Mouse (Mus musculus) limb, embryonic 14.5 days (tissue): ENCODE measurements around the gene Thsd4. TPM values are rescaled to one million over a fixed set of nuclear protein-coding genes. Genes with fewer than 3 reads are reported as not detected.

ENCODE experiments used
- ATAC-seq: fragments of 200-750 bp; cut with Nextera tagmentation; 2 replicates; pipeline ENCODE4 v1.8.0; 2017; ENCODE audit warnings: low read depth, moderate number of reproducible peaks, moderate TSS enrichment; ENCODE audit not compliant: low FRiP score
- DNase-seq: peaks from one replicate; pipeline ENCODE4 v3.0.0-alpha.2; 2015; ENCODE audit warnings: low spot score
- H3K27ac ChIP-seq: fragments of 300-500 bp; sonication (generic); replicated peaks from 2 replicates; pipeline ENCODE4 v1.5.1; 2014; ENCODE audit warnings: low read depth, mild to moderate bottlenecking, low read length, moderate library complexity, mixed read lengths
- H3K27me3 ChIP-seq: fragments of 300-500 bp; sonication (generic); 2 replicates; pipeline ENCODE4 v1.6.1; 2014; ENCODE audit warnings: low read length, mixed read lengths; ENCODE audit not compliant: control insufficient read depth, insufficient read depth
- H3K36me3 ChIP-seq: fragments of 300-500 bp; sonication (generic); 2 replicates; pipeline ENCODE4 v1.6.1; 2014; ENCODE audit warnings: mild to moderate bottlenecking, low read length, moderate library complexity, mixed read lengths; ENCODE audit not compliant: control insufficient read depth, insufficient read depth
- H3K4me1 ChIP-seq: fragments of 300-500 bp; sonication (generic); 2 replicates; pipeline ENCODE4 v1.6.1; 2014; ENCODE audit warnings: antibody characterized with exemption, low read length, mixed read lengths; ENCODE audit not compliant: control insufficient read depth, insufficient read depth
- H3K4me2 ChIP-seq: fragments of 300-500 bp; sonication (generic); replicated peaks from 2 replicates; pipeline ENCODE4 v1.6.1; 2014; ENCODE audit warnings: low read depth, mild to moderate bottlenecking, low read length, moderate library complexity; ENCODE audit not compliant: severe bottlenecking
- H3K4me3 ChIP-seq: fragments of 300-500 bp; sonication (generic); replicated peaks from 2 replicates; pipeline ENCODE4 v1.5.1; 2014; ENCODE audit warnings: low read length
- H3K9ac ChIP-seq: fragments of 300-500 bp; sonication (generic); 2 replicates; pipeline ENCODE4 v1.6.1; 2014; ENCODE audit warnings: mild to moderate bottlenecking, low read depth, low read length, moderate library complexity; ENCODE audit not compliant: severe bottlenecking
- H3K9me3 ChIP-seq: fragments of 300-500 bp; sonication (generic); 2 replicates; pipeline ENCODE4 v1.6.1; 2016; ENCODE audit warnings: low read length; ENCODE audit not compliant: control insufficient read depth
- POLR2A ChIP-seq: fragments of 200-500 bp; IDR thresholded peaks from 2 replicates; pipeline ENCODE4 v1.8.0; 2012; ENCODE audit warnings: inconsistent platforms, mild to moderate bottlenecking, moderate library complexity, borderline replicate concordance; ENCODE audit not compliant: insufficient read depth, insufficient read length; ENCODE audit errors: extremely low read depth
- WGBS: fragments of 180-500 bp; shearing (Covaris S2); extraction: QIAGEN DNeasy Blood & Tissue Kit; methylation state at CpG from one replicate; pipeline ENCODE4 v1.1.7; 2014; 5-methylcytosine and 5-hydroxymethylcytosine counted together
- polyA plus RNA-seq, 2 experiments: library from polyadenylated mRNA; depleted of rRNA in 1 of 2; stranded (reverse) in 1 of 2; unstranded in 1 of 2; fragments of >200 nt; fragmentation: Nextera tagmentation in 1 of 2; extraction: Ambion mirVana in 1 of 2; gene quantifications; 2 replicates each; pipeline versions ENCODE4 v1.2.1 to v1.2.3; 2012 to 2014

The Thsd4 gene
- polyA plus RNA-seq, 2 experiments, result 30.8 to 31.2 TPM

DNA sequence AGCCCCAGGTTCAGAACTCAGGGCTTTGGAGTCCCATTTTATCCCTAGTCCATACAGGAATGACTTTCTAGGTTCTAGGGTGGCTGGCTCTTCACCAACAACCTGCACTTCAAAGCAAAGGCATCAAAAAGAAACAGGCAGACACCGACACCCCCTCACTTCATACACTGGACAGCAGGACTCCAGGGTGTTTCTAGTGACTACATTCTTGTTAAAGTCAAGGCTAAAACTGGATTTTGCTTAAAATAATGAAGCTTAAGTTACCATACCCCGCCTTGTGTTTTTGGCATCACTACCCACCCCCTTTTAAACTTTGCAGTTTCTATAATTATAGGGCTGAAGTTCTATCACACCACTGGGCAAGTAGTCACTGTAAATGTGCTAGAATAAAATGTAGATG, 225.6 kb downstream of the Thsd4 start:
- Histone ChIP-seq H3K27ac (no peak overlapping the region), H3K9me3 (peaks cover 10% of the 10 kb centered on the region), H3K4me1 (peaks cover 4% of the 10 kb centered on the region; the same call in 1 of the 2 replicates), H3K4me3 (no peak overlapping the region), H3K9ac (no peak overlapping the region), H3K27me3 (no peaks in the 10 kb centered on the region), H3K4me2 (no peak overlapping the region), H3K36me3 (peaks cover 4% of the 10 kb centered on the region; the same call in 1 of the 2 replicates)
- no peak for DNase-seq
- no peak for ATAC-seq
- 66% methylated on average over 2 of the region's 2 CpGs for WGBS
- no peak for TF ChIP-seq POLR2A

GRCm38 (mm10) chr9:60295199-60295598, 226.6 kb downstream of the Thsd4 start:
- peaks cover 4% of the 10 kb centered on the region; the same call in 1 of the 2 replicates for H3K36me3 ChIP-seq
- no peak for DNase-seq
- no peak overlapping the region for H3K4me2 ChIP-seq
- H3K4me3 ChIP-seq, result no peak overlapping the region
- no peak overlapping the region for H3K27ac ChIP-seq
- no peaks in the 10 kb centered on the region for H3K27me3 ChIP-seq
- H3K9ac ChIP-seq, result no peak overlapping the region
- ATAC-seq, result no peak
- H3K4me1 ChIP-seq, result peaks cover 12% of the 10 kb centered on the region
- 49% methylated on average over 6 of the region's 6 CpGs for WGBS
- 0 out of 2 replicates have a peak, but pooled peaks cover 3% of the 10 kb centered on the region for H3K9me3 ChIP-seq
- no peak for TF ChIP-seq POLR2A

- ATAC-seq, result 0 out of 2 replicates have a peak, but pooled peaks have one; percentile 14
These were observed 228.7 kb downstream of the Thsd4 start for GRCm38 (mm10) chr9:60293129-60293528.

DNA sequence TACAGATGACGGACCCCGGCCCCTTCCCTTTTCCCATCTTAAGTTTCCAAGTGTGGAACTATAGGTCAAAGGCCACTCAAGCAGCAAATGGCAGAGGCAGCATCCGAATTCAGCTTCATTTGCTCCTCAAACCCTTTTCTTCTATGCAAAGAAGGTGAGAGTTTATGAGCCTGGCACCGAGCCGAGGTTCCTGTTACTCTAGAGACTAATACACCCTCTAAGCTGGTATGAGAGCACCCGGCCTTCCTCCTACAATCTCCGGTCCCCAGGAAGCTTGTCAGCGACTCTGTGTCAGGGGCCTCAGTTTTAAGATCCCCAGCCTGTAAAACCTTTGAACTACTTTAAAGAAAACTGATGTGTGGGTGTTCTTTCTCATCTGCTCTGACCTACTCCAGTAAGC, 231.1 kb downstream of the Thsd4 start:
- Histone ChIP-seq H3K4me3 (no peak overlapping the region), H3K36me3 (no peaks in the 10 kb centered on the region), H3K4me2 (no peak overlapping the region), H3K27me3 (no peaks in the 10 kb centered on the region), H3K4me1 (peaks cover 12% of the 10 kb centered on the region), H3K9me3 (no peaks in the 10 kb centered on the region), H3K27ac (no peak overlapping the region), H3K9ac (no peak overlapping the region)
- ATAC-seq, result no peak
- no peak for TF ChIP-seq POLR2A
- WGBS, result 34% methylated on average over 8 of the region's 8 CpGs
- no peak for DNase-seq

More at GRCm38 (mm10) chr9:60293129-60293528, 228.7 kb downstream of the Thsd4 start:
- DNase-seq, result no peak
- no peak overlapping the region for H3K27ac ChIP-seq
- no peaks in the 10 kb centered on the region for H3K27me3 ChIP-seq
- no peaks in the 10 kb centered on the region for H3K9me3 ChIP-seq
- 54% methylated on average over 6 of the region's 6 CpGs for WGBS
- H3K4me2 ChIP-seq, result no peak overlapping the region
- no peak overlapping the region for H3K4me3 ChIP-seq
- peaks cover 12% of the 10 kb centered on the region for H3K4me1 ChIP-seq
- no peak for TF ChIP-seq POLR2A
- H3K36me3 ChIP-seq, result no peaks in the 10 kb centered on the region
- H3K9ac ChIP-seq, result no peak overlapping the region

GRCm38 (mm10) chr9:60288789-60289188, 233.1 kb downstream of the Thsd4 start:
- H3K9ac ChIP-seq, result no peak overlapping the region
- peak; percentile 63 for DNase-seq
- TF ChIP-seq POLR2A, result no peak
- peak; percentile 73 for ATAC-seq
- no peaks in the 10 kb centered on the region for H3K36me3 ChIP-seq
- peaks cover 12% of the 10 kb centered on the region for H3K4me1 ChIP-seq
- H3K27ac ChIP-seq, result no peak overlapping the region
- no peaks in the 10 kb centered on the region for H3K27me3 ChIP-seq
- no peaks in the 10 kb centered on the region for H3K9me3 ChIP-seq
- no peak overlapping the region for H3K4me3 ChIP-seq
- WGBS, result 48% methylated on average over 12 of the region's 12 CpGs
- H3K4me2 ChIP-seq, result no peak overlapping the region

- Histone ChIP-seq H3K9ac (no peak overlapping the region), H3K4me1 (peaks cover 13% of the 10 kb centered on the region), H3K9me3 (no peaks in the 10 kb centered on the region), H3K36me3 (no peaks in the 10 kb centered on the region), H3K4me2 (no peak overlapping the region), H3K4me3 (no peak overlapping the region), H3K27me3 (no peaks in the 10 kb centered on the region), H3K27ac (no peak overlapping the region)
- no peak for ATAC-seq
- TF ChIP-seq POLR2A, result no peak
- no peak for DNase-seq
- WGBS, result 88% methylated on average over 3 of the region's 3 CpGs
These were observed 235.5 kb downstream of the Thsd4 start for GRCm38 (mm10) chr9:60286390-60286789.
